Mouse (Mus musculus) small intestine, adult 2 months (tissue): ENCODE data around the gene Vps8.

Experiments used
- CTCF ChIP-seq: fragments of 200-500 bp; IDR thresholded peaks from 2 replicates; pipeline ENCODE4 v1.5.1; 2012; ENCODE audit warnings: low read depth, mild to moderate bottlenecking, control low read depth, inconsistent platforms, low read length, moderate library complexity, mixed read lengths; ENCODE audit not compliant: insufficient replicate concordance, insufficient read length; ENCODE audit errors: extremely low read depth
- POLR2A ChIP-seq: fragments of 200-500 bp; IDR thresholded peaks from 2 replicates; pipeline ENCODE4 v1.6.1; 2012; ENCODE audit warnings: low read depth, mild to moderate bottlenecking, control low read depth, inconsistent platforms, low read length, moderate library complexity

DNA sequence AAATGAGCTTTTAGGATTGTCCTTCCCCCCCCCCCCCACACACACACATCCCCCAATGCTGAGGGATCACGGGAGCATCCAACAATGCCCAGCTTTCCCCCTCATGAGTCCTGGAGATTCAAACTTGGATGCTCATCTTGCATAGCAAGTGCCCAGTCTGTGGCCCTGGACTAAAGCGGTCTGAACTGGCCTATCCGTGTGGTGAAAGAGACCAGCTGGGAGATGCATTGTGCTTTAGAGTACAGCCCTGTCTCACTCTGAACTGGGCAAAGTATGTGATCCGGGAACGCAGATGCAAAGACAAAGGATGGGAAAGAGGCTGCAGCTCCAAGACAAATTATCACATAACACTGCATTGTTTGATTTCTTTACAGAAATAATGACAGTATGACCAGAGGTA, 231.5 kb downstream of the Vps8 start:
- TF ChIP-seq CTCF (no peak), POLR2A (no peak)
